Mouse (Mus musculus): Measurements from ENCODE around the gene Zfp865.
"Not testable (repeated sequence)": the region's sequence is repeated elsewhere in the genome, so short reads cannot be mapped to it uniquely, and the experiment has no call there.

Gene Zfp865

GRCm38 (mm10) chr7:5015118-5016001 is 4.8 kb upstream of the Zfp865 start, which contains the start of gene Gm44973:
Gene Gm44973 (plus strand): TSS chr7:5015496.
- in situ Hi-C loops (cut with MboI): no loop called here

GRCm38 (mm10) chr7:5016057-5016456 is 4.1 kb upstream of the Zfp865 start:
- in situ Hi-C loops (cut with MboI): no loop called here

GRCm38 (mm10) chr7:5016920-5017319 is 3.3 kb upstream of the Zfp865 start:
- in situ Hi-C loops (cut with MboI): no loop called here

- in situ Hi-C loops (cut with MboI): no loop called here
Observed at GRCm38 (mm10) chr7:5017352-5017751, 2.8 kb upstream of the Zfp865 start.

- in situ Hi-C loops (cut with MboI): no loop called here
Observed at GRCm38 (mm10) chr7:5017931-5018330, 2.2 kb upstream of the Zfp865 start.

GRCm38 (mm10) chr7:5019576-5019975 is 600 bp upstream of the Zfp865 start:
- in situ Hi-C loops (cut with MboI): not testable (repeated sequence)

GRCm38 (mm10) chr7:5020685-5021084 is 509 bp downstream of the Zfp865 start:
- in situ Hi-C loops (cut with MboI): no loop called here

- in situ Hi-C loops (cut with MboI): no loop called here
Observed at GRCm38 (mm10) chr7:5021197-5021596, 1.0 kb downstream of the Zfp865 start.

GRCm38 (mm10) chr7:5029543-5029942 is 9.4 kb downstream of the Zfp865 start:
- in situ Hi-C loops (cut with MboI): no loop called here

GRCm38 (mm10) chr7:5029946-5030345 is 9.8 kb downstream of the Zfp865 start:
- in situ Hi-C loops (cut with MboI): no loop called here

GRCm38 (mm10) chr7:5030554-5031275 is 10.5 kb downstream of the Zfp865 start:
- in situ Hi-C loops (cut with MboI): no loop called here

- in situ Hi-C loops (cut with MboI): no loop called here
Observed at GRCm38 (mm10) chr7:5031496-5031895, 11.3 kb downstream of the Zfp865 start.

GRCm38 (mm10) chr7:5033818-5034217 is 13.6 kb downstream of the Zfp865 start, which contains the start of gene 4632433K11Rik:
Gene 4632433K11Rik (plus strand): TSS chr7:5034118.
- in situ Hi-C loops (cut with MboI): no loop called here

- in situ Hi-C loops (cut with MboI): no loop called here
Observed at GRCm38 (mm10) chr7:5035628-5036027, 15.5 kb downstream of the Zfp865 start.

GRCm38 (mm10) chr7:5036136-5036535 is 16.0 kb downstream of the Zfp865 start:
- in situ Hi-C loops (cut with MboI): no loop called here

- in situ Hi-C loops (cut with MboI): no loop called here
Observed at GRCm38 (mm10) chr7:5037026-5037425, 16.9 kb downstream of the Zfp865 start.

- in situ Hi-C loops (cut with MboI): no loop called here
Observed at GRCm38 (mm10) chr7:5037467-5037866, 17.3 kb downstream of the Zfp865 start.

- in situ Hi-C loops (cut with MboI): no loop called here
Observed at GRCm38 (mm10) chr7:5038109-5038732, 18.0 kb downstream of the Zfp865 start, which contains the start of gene Zfp784. Gene Zfp784 (minus strand): TSS chr7:5038446.

- in situ Hi-C loops (cut with MboI): no loop called here
Observed at GRCm38 (mm10) chr7:5038940-5039339, 18.8 kb downstream of the Zfp865 start.

- in situ Hi-C loops (cut with MboI): loop anchor here (5.0 kb wide), 1 partner anchor 33 kb away; the partner anchor contains the start of genes Fiz1 and Zfp524
Observed at GRCm38 (mm10) chr7:5044981-5045380, 24.8 kb downstream of the Zfp865 start.

GRCm38 (mm10) chr7:5046112-5046511 is 25.9 kb downstream of the Zfp865 start:
- in situ Hi-C loops (cut with MboI): loop anchor here (5.0 kb wide), 1 partner anchor 34 kb away; the partner anchor contains the start of genes Fiz1 and Zfp524

- in situ Hi-C loops (cut with MboI): loop anchor here (5.0 kb wide), 1 partner anchor 35 kb away; the partner anchor contains the start of genes Fiz1 and Zfp524
Observed at GRCm38 (mm10) chr7:5047313-5047712, 27.1 kb downstream of the Zfp865 start.
